17 mouse cellular contexts compared by ENCODE assay signal in the genomic region with DNA sequence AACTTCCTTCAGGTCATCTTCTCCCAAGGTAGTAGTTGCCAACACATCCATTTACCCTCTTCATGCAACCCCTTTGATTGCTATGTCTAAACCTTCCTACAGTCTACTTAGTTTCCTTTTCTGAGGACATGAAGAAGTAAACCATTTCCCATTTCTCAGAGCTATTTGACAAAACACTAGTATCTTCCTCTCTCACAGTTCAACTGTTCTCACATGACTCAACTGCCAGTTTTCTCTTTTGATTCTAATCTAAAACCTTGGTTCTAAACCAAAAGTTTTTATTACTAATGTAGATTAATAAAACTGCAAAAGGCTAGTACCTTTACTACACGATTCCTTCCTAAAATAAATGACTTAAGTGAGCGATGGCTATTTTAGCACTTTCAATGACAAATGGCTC. TPM values are rescaled to one million over a fixed set of nuclear protein-coding genes. Genes with fewer than 3 reads are reported as not detected.
DNase-seq lines count a peak whose midpoint lies in the region; ATAC-seq lines count a peak whose summit lies in the region.
"Had no signal": no experiment of that assay in that cellular context is flagged by ENCODE, and none has a peak within 500 bp of the region (broad histone marks: within the 10 kb centered on the region; RNA-seq: fewer than 3 reads in every experiment).

No protein-coding gene starts in this region.

- H3K4me3 ChIP-seq in hindbrain, embryonic 15.5 days = no peak overlapping the region
- H3K4me3 ChIP-seq in hindbrain, embryonic 14.5 days (replicated peaks; ENCODE audit: low read length) = no peak overlapping the region
- H3K4me3 ChIP-seq in neural tube, embryonic 13.5 days = 0 out of 2 replicates have a peak overlapping the region, but pooled peaks have one; percentile 77
- H3K4me3 ChIP-seq in liver, embryonic 16.5 days (ENCODE audit: low read depth, low read length) = peak overlapping the region; percentile 9; the same call in 1 of the 2 replicates
- no peak overlapping the region for H3K4me3 ChIP-seq in forebrain, embryonic 10.5 days

- no peak overlapping the region for H3K27ac ChIP-seq in hindbrain, embryonic 15.5 days (replicated peaks)
- H3K27ac ChIP-seq in hindbrain, embryonic 14.5 days = no peak overlapping the region
- no peak overlapping the region for H3K27ac ChIP-seq in neural tube, embryonic 13.5 days (replicated peaks)
- no peak overlapping the region for H3K27ac ChIP-seq in liver, embryonic 16.5 days (ENCODE audit: low read length)
- no peak overlapping the region for H3K27ac ChIP-seq in forebrain, embryonic 10.5 days
- H3K27ac ChIP-seq: heart, embryonic 10.5 days; limb, embryonic 12.5 days had no signal

- H3K9me3 ChIP-seq in hindbrain, embryonic 15.5 days = no peaks in the 10 kb centered on the region
- no peaks in the 10 kb centered on the region for H3K9me3 ChIP-seq in hindbrain, embryonic 14.5 days (ENCODE audit: control insufficient read depth, low read length)
- H3K9me3 ChIP-seq in neural tube, embryonic 13.5 days = no peaks in the 10 kb centered on the region
- H3K9me3 ChIP-seq in liver, embryonic 16.5 days (replicated peaks; ENCODE audit: control insufficient read depth, low read length) = no peaks in the 10 kb centered on the region
- H3K9me3 ChIP-seq in forebrain, embryonic 10.5 days = no peaks in the 10 kb centered on the region
- H3K9me3 ChIP-seq: heart, embryonic 10.5 days; limb, embryonic 12.5 days had no signal

- H3K4me2 ChIP-seq in hindbrain, embryonic 15.5 days = peak overlapping the region; percentile 71
- no peak overlapping the region for H3K4me2 ChIP-seq in hindbrain, embryonic 14.5 days (replicated peaks)
- H3K4me2 ChIP-seq in neural tube, embryonic 13.5 days = peak overlapping the region; percentile 86
- H3K4me2 ChIP-seq in liver, embryonic 16.5 days (ENCODE audit: low read depth, low read length) = peak overlapping the region; percentile 88; the same call in 1 of the 2 replicates

- peaks cover 26% of the 10 kb centered on the region for H3K4me1 ChIP-seq in hindbrain, embryonic 15.5 days (replicated peaks)
- peaks cover 9% of the 10 kb centered on the region for H3K4me1 ChIP-seq in hindbrain, embryonic 14.5 days (replicated peaks; ENCODE audit: control insufficient read depth, insufficient read depth, low read length)
- H3K4me1 ChIP-seq in neural tube, embryonic 13.5 days (replicated peaks) = peaks cover 18% of the 10 kb centered on the region
- peaks cover 5% of the 10 kb centered on the region for H3K4me1 ChIP-seq in liver, embryonic 16.5 days (ENCODE audit: control insufficient read depth, low read depth, low read length)
- peaks cover 21% of the 10 kb centered on the region for H3K4me1 ChIP-seq in forebrain, embryonic 10.5 days

- no peaks in the 10 kb centered on the region for H3K36me3 ChIP-seq in hindbrain, embryonic 15.5 days
- no peaks in the 10 kb centered on the region for H3K36me3 ChIP-seq in hindbrain, embryonic 14.5 days (replicated peaks; ENCODE audit: control insufficient read depth, insufficient read depth)
- H3K36me3 ChIP-seq in neural tube, embryonic 13.5 days = no peaks in the 10 kb centered on the region
- H3K36me3 ChIP-seq in liver, embryonic 16.5 days (ENCODE audit: control insufficient read depth, insufficient read depth) = no peaks in the 10 kb centered on the region
- H3K36me3 ChIP-seq in forebrain, embryonic 10.5 days (replicated peaks) = no peaks in the 10 kb centered on the region
- H3K36me3 ChIP-seq: heart, embryonic 10.5 days; limb, embryonic 12.5 days had no signal

- DNase-seq in hindbrain, embryonic 14.5 days (ENCODE audit: low spot score) = no peak
- no peak for DNase-seq in neural tube, embryonic 10.5 days (ENCODE audit: extremely low spot score, low spot score)
- no peak for DNase-seq in forebrain, embryonic 10.5 days (ENCODE audit: extremely low spot score, low spot score)
- DNase-seq in spleen, adult 18-20 months = no peak
- DNase-seq: adrenal gland, postnatal 10 days; cerebellum, adult 9-11 months; embryo, embryonic 11 days; gastrocnemius, postnatal 14 days; heart, postnatal 36 days; right cerebral cortex, postnatal 25 days; thymus, postnatal 4 days had no signal

- 82% methylated on average over 2 of the region's 2 CpGs for WGBS in hindbrain, embryonic 15.5 days
- WGBS in hindbrain, embryonic 14.5 days = 88% methylated on average over 2 of the region's 2 CpGs
- 93% methylated on average over 2 of the region's 2 CpGs for WGBS in neural tube, embryonic 13.5 days
- WGBS in liver, embryonic 16.5 days (ENCODE audit: insufficient replicate concordance) = 70% methylated on average over 2 of the region's 2 CpGs
- 95% methylated on average over 2 of the region's 2 CpGs for WGBS in forebrain, embryonic 10.5 days

- no peak for ATAC-seq in hindbrain, embryonic 15.5 days (ENCODE audit: low FRiP score, low read depth)
- no peak for ATAC-seq in hindbrain, embryonic 14.5 days (ENCODE audit: low FRiP score)
- no peak for ATAC-seq in neural tube, embryonic 13.5 days (ENCODE audit: low read depth)
- ATAC-seq in liver, embryonic 16.5 days (ENCODE audit: low read depth) = no peak
- ATAC-seq: lung, postnatal 0 days had no signal

- no peak overlapping the region for H3K9ac ChIP-seq in hindbrain, embryonic 15.5 days
- no peak overlapping the region for H3K9ac ChIP-seq in hindbrain, embryonic 14.5 days
- H3K9ac ChIP-seq in neural tube, embryonic 13.5 days = no peak overlapping the region
- H3K9ac ChIP-seq in liver, embryonic 16.5 days (ENCODE audit: low read depth, low read length) = no peak overlapping the region

- H3K27me3 ChIP-seq in hindbrain, embryonic 15.5 days = no peaks in the 10 kb centered on the region
- H3K27me3 ChIP-seq in hindbrain, embryonic 14.5 days (ENCODE audit: control insufficient read depth, insufficient read depth, low read length) = no peaks in the 10 kb centered on the region
- no peaks in the 10 kb centered on the region for H3K27me3 ChIP-seq in neural tube, embryonic 13.5 days
- no peaks in the 10 kb centered on the region; the same call in 1 of the 2 replicates for H3K27me3 ChIP-seq in liver, embryonic 16.5 days (ENCODE audit: control insufficient read depth, insufficient read depth, low read depth, low read length)
- H3K27me3 ChIP-seq in forebrain, embryonic 10.5 days (ENCODE audit: poor library complexity, severe bottlenecking) = peaks cover 16% of the 10 kb centered on the region; the same call in 1 of the 2 replicates
- H3K27me3 ChIP-seq: limb, embryonic 12.5 days had no signal

RNA-seq across cellular contexts. Expression of a gene that starts 13.6 kb away (rescaled TPM):
- polyA plus RNA-seq in hindbrain, embryonic 15.5 days (2015; fragmentation: Nextera tagmentation; extraction: Ambion mirVana) = 26.3 and 28.2 TPM in 2 replicates
- 27.1 and 27.4 TPM in 2 replicates for polyA plus RNA-seq in hindbrain, embryonic 14.5 days (2014; fragmentation: Nextera tagmentation; extraction: Ambion mirVana)
- polyA plus RNA-seq in neural tube, embryonic 13.5 days (2015; fragmentation: Nextera tagmentation; extraction: Ambion mirVana) = 20.5 and 20.7 TPM in 2 replicates
- polyA plus RNA-seq in liver, embryonic 16.5 days (2015; fragmentation: Nextera tagmentation; extraction: Ambion mirVana) = 22.6 and 23.2 TPM in 2 replicates
- polyA plus RNA-seq in forebrain, embryonic 10.5 days (2016; fragmentation: Nextera tagmentation; extraction: Ambion mirVana) = 22.3 and 22.4 TPM in 2 replicates

RNA-seq across cellular contexts. Expression of a gene that starts 53.7 kb away (rescaled TPM):
- polyA plus RNA-seq in hindbrain, embryonic 15.5 days (2015; fragmentation: Nextera tagmentation; extraction: Ambion mirVana) = 8.9 and 9.3 TPM in 2 replicates
- 9.5 and 11.7 TPM in 2 replicates for polyA plus RNA-seq in hindbrain, embryonic 14.5 days (2014; fragmentation: Nextera tagmentation; extraction: Ambion mirVana)
- 6.9 and 8.1 TPM in 2 replicates for polyA plus RNA-seq in neural tube, embryonic 13.5 days (2015; fragmentation: Nextera tagmentation; extraction: Ambion mirVana)
- polyA plus RNA-seq in liver, embryonic 16.5 days (2015; fragmentation: Nextera tagmentation; extraction: Ambion mirVana) = 1.9 and 2.4 TPM in 2 replicates
- 8.7 and 9.3 TPM in 2 replicates for polyA plus RNA-seq in forebrain, embryonic 10.5 days (2016; fragmentation: Nextera tagmentation; extraction: Ambion mirVana)

Comparison
In these comparisons a context has a peak if more than half of its experiments do, and no peak if none do; other contexts are left out.
1. H3K4me3 ChIP-seq: peak in neural tube, embryonic 13.5 days (single experiment) and liver, embryonic 16.5 days (single experiment); none in hindbrain, embryonic 15.5 days (single experiment), hindbrain, embryonic 14.5 days (single experiment) and forebrain, embryonic 10.5 days (single experiment).